Mouse (Mus musculus): ENCODE measurements around the gene Rnf213. TPM values are rescaled to one million over a fixed set of nuclear protein-coding genes. Genes with fewer than 3 reads are reported as not detected.

The Rnf213 gene
- total RNA-seq, 2 experiments from 2014 or later: 9.2 to 10.9 TPM

DNA sequence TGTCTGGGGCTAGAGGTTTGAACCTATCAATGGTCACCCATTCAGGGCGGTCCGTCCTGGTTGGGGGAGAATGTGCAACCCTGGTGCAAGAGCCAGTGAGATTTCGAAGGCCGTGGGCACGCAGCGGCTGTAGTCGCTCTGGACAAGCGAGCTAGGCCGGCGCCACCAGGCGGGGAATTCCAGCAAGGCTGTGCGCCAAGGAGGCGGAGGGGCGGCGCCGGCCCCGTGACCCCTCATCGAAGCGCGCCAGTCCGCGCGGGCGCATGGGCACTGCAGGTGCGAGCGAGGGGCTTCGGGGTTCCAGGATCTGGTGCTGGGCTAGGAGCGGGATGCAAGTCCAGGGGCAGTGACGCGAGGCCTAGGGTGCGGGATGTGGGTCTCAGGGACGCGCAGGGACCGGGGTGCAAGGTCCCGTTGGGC, 3.0 kb upstream of the Rnf213 start:
- DNase-seq (ENCODE audit: low spot score in 2 of 2): peak; percentile 68 to 83

DNA sequence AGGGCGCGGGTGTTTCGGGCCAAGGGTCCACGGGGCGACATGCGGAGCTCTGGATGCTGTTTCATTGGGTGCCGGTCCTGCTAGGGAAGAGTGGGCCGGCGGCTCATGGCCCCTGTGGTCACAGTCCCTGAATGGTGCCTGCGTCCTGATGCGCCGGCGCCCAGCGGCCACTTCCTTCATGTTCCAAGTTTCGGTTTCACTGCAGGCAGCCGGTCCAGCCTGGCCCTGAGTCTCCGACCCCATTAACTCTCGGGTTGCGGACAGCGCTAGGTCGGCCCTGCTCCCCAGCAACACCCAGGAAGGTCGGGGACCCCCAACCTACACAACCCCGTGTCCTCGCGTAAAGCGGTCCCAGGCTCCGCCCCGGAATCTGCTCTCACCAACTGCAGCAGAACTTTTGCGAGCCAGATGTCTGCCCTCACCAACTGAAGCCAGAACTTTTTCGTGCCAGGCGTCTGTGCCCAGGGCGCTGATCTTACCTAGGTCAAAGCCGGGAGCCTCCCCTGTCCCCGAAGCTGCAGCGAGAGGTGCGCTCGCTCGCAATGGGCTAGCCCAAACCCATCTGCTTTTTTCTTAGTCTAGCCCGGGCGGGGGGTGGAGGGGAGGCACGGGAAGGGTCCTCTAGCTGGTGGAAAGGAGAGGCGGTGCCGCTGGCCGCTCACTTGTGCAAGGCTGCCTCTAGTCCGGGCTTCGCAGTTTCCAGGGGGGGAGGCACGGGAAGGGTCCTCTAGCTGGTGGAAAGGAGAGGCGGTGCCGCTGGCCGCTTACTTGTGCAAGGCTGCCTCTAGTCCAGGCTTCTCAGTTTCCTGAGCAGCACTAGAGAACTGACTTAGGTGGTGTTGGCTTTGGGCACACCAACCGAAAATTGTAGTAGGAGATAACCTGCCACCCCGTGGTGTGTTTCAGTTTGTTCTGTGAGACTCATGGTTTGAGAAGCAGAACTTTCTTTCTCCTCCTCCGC, 2.3 kb upstream of the Rnf213 start:
- peak; percentile 53 to 72 for DNase-seq (ENCODE audit: low spot score in 2 of 2)

DNA sequence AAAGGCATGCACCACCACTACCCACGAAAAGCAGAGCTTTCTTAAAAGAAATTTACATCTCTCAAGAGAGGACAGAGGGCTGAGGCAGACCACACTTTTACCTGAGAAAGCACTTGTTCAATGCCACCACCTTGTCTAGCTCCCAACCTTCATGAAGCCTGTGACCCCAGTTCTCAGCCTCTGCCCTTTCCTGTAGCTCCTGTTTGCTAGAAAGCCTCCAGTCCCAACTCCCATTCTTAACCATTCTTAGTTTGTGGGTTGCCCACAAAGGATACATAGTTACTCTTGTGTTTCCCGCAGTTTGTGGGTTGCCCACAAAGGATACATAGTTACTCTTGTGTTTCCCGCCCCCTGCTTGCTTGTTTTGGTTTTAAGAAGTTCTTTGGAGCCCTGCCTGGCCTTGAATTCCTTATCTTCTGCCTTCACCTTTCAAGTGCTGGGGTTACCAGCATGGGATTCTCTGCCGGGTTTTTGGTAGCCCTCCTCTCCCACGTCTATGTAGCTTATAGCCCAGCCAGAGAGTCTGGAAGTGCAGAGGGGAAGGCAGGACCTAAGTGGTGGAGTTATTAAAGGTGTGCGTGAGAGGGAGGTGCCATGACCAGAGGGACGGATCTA, 1.4 kb upstream of the Rnf213 start:
- DNase-seq (ENCODE audit: low spot score in 2 of 2): no peak

DNA sequence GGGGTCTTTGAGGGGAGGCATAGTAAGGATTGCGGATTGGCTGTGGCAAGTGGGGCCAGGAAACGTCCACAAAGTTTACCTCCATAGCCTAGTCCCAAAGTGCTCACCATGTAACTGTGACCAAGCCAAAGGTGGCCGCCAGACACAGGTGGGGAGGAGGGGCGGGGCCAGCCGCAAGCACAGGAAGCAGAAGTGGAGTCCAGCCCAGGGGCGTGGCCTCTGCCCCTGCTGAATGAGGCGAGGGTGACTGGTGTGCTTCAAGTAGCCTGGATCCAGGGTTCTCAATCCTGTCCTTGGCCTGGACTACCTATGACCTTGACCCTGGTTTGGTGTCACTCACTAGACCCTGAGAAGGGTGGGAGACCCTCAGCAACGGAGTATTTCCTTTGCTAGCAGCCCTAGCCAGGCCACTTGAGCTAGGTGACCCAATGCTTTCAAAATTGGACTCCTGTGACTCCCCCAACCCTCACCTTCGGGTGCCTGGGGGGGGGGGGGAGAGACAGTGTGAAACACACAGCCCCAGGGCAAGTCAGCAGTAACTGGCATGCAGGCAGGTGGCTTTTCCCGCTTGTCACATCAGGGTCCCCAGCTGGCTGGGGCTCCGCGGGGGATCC, 792 bp upstream of the Rnf213 start:
- DNase-seq (ENCODE audit: low spot score in 2 of 2): no peak

DNA sequence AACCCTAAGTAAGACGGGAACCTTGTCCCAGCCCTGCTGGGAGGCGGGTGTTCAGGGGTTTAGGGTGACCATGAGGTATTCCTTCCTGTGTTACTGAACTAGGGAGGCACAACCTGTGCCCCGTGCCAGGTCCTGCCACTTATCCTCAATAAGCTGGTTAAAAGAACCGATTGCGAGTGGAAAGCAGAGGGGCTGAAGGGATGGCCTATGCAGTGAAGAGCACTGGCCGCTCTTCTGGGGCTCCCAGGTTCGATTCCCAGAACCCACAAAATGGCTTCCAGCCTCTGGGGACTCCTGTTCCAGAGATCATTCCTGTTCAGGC, 544 bp downstream of the Rnf213 start:
- DNase-seq (ENCODE audit: low spot score in 2 of 2): no peak

DNA sequence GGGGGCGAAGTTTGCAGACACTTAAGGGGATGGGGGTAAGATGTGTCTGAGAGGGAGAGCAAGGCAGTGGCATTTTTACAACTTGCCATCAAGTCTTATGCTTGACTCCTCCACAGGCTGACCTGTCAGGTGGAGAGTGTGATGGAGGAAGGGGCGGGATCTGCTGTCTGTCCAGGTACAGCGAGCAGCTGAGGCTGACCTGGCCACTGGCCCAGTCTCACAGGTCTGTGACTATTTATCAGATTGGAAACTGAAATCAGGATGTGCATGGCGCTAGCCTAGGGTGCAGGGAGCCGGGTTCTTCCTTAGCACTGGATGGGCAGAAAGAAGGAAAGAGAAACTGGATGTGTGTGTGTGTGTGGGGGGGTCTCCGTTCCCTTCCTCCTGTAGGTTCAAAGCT, 1.3 kb downstream of the Rnf213 start:
- no peak for DNase-seq (ENCODE audit: low spot score in 2 of 2)

DNA sequence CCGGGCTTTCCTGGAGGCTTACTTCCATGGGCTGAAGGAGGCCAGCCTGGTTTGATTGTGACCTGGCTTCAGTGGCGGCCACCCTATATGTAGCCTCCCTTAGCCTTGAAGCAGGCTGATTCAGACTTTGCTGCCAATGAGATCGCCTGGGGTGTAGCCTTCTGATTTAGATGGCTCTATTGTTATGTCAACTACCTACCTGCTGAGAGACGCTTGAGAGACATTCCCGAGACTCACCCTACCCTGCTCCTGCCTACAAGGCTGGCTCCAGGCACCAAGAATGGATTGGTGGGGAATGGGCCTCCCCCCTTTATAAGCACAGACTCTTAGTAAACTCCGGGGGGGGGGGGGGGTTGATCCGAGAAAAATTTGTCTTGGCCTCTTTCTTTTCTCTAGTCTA, 2.5 kb downstream of the Rnf213 start:
- DNase-seq (ENCODE audit: low spot score in 2 of 2): no peak

DNA sequence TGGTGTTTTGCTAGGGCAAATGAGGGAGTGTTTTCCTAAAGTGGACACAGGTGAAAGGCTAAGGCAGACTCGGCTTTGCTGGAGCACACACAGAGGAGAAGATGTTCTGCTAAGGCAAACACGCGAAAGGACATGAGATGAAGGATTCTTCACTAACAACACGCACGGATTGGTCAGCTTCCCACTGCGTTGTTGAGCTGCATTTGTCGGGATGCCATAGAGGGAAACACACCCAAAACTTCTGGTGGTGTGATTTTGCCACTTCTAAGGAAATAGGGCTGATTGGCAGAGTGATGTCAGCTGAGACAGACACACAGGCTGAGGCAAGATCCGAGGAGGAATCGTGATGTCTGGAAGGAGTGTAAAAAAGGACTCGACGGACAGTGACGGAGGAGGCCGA, 3.0 kb downstream of the Rnf213 start:
- DNase-seq (ENCODE audit: low spot score in 2 of 2): no peak

DNA sequence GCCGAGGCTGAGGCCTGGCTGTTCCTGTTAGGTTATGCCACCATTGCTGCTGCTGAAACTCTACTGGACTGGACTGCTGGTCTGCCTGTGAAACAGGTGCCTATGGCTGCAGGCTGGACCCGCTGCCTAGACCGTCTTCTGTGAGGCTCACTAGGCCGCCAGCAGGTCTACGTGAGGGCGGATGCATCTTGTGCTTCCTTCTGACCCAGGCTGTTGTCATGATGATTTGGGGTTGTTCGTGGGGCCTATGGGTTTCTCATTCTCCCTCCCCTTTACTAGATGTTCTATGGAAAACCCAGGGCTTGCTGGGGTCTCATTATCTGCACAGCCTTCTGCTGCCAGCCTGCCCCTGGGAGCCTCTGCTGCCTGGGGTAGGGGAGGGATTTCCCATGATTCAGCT, 3.6 kb downstream of the Rnf213 start:
- DNase-seq (ENCODE audit: low spot score in 2 of 2): no peak

DNA sequence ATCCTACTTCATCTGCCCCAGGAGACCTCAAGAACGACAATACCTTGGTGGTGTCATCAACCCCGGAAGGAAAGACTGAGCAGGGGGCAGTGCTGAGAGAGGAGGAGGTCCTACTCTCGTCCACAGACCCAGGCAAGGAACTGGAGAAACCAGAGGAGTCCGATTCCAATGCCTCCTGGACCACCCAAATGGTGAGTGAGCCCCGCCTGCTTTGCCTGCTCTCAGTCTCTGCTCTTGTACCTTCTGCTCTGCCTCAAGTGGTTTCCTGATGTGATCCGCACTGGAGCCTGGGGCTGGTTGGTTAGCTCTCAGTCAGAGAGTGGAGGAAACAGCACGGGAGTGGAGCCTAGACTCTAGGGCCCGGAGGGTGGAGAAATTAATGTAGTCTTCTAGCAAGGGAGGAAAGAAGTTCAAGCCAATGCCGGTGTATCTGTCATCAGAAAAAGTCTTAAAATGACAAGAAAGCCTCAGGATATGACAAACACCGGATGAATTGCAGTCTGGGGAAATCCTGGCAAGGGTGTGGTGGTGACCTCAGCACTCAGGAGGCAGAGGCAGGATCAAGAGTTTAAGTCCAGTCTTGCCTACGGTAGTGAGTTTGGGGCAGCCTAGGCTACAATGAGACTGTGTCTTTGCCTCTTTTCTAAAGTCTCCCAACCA, 9.7 kb downstream of the Rnf213 start:
- no peak for DNase-seq (ENCODE audit: low spot score in 2 of 2)

DNA sequence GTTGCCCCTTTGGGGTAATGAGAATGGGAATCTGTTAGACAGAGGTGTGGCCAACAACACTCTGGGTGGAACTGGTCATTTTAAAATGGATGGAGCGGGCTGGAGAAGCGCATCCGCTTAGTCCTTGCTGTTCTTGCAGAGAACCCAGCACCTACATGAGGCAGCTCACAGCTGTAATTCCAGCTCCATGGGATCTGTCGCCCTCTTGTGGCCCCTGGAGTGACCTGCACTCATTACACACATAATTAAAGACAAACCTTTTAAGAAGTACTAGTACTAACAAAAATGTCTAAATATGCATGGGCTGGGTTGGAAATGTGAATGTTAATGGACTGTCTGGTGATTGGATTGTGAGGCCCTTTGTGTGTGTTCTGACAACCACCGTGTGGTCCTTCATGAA, 11.7 kb downstream of the Rnf213 start:
- no peak for DNase-seq (ENCODE audit: low spot score in 2 of 2)

DNA sequence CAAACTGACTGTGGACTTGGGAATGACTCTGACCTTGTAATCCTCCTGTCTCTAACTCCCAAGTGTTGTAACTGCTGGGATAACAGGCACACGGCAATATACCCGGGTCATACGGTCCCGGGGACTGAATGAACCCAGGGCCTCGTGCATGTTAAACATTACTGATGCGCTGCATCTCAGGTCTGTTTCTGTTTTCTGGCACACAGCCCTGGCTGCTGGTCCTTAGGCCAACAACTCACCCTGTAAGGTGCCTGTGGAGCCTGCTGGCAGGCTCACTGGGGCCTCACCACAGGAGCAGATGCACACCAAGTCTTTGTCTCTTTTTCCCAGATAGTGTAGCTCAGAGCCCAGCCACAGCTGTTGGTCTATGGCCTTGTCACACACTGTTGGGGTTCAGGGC, 14.5 kb downstream of the Rnf213 start:
- DNase-seq (ENCODE audit: low spot score in 2 of 2): no peak

DNA sequence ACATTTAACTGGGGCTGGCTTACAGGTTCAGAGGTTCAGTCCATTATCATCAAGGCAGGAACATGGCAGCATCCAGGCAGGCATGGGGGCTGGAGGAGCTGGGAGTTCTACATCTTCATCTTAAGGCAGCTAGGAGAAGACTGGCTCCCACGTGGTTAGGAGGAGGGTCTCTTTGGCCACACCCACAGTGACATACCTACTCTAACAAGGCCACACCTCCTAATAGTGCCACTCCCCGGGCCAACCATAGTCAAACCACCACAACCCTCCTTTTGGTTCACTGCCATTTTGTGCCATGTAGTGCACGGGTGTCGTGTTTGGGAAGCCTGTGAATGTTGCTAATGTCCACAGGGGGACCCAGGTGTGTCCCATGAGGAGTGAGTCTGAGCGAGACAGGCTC, 15.1 kb downstream of the Rnf213 start:
- no peak for DNase-seq (ENCODE audit: low spot score in 2 of 2)

DNA sequence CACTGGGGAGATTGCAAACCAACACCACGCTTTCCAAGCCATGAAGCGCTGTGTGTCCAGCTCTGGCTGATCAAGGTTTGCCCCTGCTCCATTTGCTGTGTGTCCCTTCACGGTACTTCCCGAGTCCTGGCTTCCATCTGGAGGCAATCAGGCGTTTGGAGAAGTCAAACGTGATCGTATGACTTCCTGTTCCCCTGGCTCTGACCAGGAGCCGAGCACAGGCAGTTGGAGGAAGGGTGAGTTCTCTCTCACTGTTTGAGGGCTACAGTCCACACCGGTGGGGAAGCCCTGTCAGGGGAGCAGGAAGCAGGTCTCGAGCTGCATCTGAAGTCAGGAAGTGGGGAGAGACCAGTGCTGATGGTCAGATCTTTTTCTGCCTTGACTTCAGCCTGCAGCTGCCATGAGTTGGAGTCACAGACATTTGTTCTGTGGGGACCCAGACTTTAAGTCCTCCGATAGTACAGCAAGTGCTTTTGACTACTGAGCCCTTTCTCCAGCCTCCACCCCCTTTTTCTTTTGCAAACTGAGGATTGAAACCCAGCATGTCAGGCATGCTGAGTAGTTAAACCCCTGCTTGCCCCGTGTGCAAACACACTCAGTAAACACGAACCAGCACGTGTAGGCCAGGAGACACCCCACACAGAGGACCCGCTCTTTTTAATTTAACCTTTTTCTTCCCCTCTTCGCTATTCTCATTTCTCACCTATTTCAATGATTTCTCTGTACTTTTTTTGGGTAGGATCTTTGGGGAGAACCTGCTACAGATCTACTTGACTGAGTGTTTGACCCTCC, 26.6 kb downstream of the Rnf213 start:
- DNase-seq (ENCODE audit: low spot score in 2 of 2): no peak

DNA sequence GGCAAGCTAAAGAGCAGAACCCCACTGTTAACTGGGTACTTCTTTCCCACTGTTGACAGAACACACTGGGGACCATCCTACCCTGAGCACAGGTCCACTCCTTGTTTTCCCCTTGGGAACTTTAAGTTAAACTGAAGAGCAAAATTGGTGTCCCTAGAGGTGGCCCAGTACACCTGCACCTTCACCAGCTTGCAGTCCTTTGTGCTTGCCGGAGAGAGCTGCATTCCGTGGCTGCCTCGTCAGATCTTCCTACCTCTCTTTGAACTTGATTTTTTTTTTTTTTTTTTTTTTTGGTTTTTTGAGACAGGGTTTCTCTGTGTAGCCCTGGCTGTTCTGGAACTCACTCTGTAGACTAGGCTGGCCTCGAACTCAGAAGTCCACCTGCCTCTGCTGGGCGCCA, 27.5 kb downstream of the Rnf213 start:
- no peak for DNase-seq (ENCODE audit: low spot score in 2 of 2)

DNA sequence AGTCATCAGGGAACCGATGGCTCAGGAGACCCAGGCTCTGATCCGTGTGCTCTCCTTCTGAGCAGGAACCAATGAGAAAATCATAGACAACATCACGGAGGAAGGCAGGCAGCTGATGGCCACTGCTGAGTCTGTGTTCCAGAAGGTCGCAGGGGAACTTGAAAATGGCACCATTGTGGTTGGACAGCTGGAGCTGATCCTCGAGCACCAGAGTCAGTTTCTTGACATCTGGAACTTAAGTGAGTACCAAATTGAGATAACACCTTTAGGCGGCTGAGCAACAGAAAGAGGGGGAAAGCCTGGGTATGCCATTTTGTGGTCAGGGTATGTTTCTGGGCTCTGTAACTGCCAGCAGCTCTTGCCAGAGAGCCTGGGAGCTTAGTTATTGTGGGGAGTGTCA, 34.5 kb downstream of the Rnf213 start:
- no peak for DNase-seq (ENCODE audit: low spot score in 2 of 2)

DNA sequence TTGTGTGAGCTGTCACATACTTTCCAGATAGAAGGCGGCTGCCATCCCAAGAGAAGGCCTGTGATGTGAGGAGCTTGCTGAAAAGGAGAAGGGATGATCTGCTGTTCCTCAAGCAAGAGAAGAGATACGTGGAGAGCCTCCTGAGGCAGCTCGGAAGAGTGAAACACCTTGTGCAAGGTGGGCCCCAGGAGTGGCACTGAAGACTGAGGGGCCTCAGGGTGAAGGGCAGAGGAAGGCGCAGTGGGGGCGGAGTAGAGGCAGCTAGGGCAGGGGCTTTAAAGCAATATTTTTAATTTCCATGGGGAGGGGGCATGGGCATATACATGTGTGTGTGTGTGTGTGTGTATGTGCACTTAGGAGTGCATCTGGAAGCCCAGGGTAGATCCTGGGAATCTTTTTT, 35.1 kb downstream of the Rnf213 start:
- no peak for DNase-seq (ENCODE audit: low spot score in 2 of 2)

DNA sequence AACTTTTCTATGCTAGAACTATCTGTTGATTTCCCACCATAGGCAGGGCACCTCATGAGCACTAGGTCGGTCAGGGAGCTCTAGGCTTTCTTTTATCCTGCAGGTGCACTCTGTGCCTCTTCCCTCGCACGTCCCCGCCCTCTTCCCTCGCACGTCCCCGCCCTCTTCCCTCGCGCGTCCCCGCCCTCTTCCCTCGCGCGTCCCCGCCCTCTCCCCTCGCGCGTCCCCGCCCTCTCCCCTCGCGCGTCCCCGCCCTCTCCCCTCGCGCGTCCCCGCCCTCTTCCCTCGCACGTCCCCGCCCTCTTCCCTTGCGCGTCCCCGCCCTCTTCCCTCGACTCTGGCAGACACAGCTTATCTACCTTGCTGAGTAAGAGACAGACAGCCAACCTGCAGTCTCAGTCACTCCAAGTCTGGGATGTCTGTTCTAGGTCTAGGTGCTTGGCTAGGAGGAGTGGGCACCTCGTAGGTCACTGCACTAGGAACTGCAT, 35.8 kb downstream of the Rnf213 start:
- DNase-seq (ENCODE audit: low spot score in 2 of 2): peak in 1 of 2 experiments; percentile 12

DNA sequence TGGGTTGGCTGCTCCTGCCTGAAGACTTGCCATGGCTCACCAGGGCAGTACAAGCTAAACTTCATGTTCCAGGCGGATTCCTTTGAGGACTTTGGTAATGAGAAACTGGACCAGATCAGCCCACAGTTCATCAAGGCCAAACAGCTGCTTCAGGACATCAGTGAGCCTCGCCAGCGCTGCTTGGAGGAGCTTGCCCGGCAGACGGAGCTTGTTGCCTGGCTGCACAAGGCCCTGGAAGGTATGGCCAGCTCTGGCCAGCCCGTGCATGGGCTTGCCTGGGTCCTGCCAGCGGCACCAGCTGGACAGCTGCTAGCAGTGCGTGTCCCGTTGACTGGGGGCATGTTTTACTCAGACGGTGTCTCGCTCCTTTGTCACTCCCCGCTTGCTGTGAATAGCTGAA, 38.6 kb downstream of the Rnf213 start:
- DNase-seq (ENCODE audit: low spot score in 2 of 2): peak in 1 of 2 experiments; percentile 50

DNA sequence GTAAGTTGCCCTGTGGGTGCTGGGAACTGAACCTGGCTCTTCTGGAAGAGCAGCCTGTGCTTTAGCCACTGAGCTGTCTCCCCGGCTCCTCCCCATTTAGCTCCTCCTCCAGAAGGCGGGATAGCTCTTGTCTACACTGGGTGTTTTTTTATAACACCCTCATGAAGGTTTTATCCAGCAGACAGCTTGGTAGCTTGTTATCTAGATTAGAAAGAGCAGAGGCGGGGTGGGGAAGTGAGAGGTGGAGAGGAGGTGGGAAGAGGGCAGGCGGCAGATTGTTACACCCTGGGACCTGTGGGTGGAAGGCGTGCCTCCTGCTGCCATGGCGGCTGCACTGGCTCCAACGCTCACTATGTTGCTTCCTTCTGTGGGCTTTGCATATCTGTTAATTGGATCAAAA, 39.8 kb downstream of the Rnf213 start:
- no peak for DNase-seq (ENCODE audit: low spot score in 2 of 2)

DNA sequence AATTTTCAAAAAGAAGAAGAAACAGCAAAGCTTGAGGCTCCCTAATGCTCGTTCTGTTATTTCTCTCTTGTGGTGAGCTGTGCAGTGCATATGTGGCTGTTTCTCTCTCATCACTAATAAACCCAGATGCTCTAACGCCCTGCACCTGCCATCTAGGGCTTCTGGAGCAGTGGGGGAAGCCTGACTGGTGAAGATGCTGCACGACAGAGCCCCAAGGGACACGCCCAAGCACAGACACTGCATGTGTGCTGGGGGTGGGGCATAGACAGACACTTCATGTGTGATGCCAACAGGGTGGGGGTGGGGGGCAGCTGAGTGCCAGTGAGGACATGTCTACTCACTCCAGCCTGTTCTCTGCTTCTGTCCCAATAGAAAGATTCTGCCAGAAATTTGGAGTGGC, 41.4 kb downstream of the Rnf213 start:
- DNase-seq (ENCODE audit: low spot score in 2 of 2): no peak
